Mouse (Mus musculus) embryonic facial prominence, embryonic 15.5 days (tissue): ENCODE data around the gene Acap1. TPM values are rescaled to one million over a fixed set of nuclear protein-coding genes. Genes with fewer than 3 reads are reported as not detected.
A peak's percentile ranks its signal among the peaks of the same experiment; 100 is the strongest.

Experiments used
- ATAC-seq: fragments of 200-750 bp; cut with Nextera tagmentation; 2 replicates; pipeline ENCODE4 v1.8.0; 2017; ENCODE audit warnings: low read depth, moderate TSS enrichment; ENCODE audit not compliant: insufficient number of reproducible peaks, low FRiP score, low TSS enrichment
- H3K27ac ChIP-seq: fragments of 300-500 bp; sonication (generic); replicated peaks from 2 replicates; pipeline ENCODE4 v1.5.1; 2015; ENCODE audit warnings: mild to moderate bottlenecking, inconsistent platforms
- H3K27me3 ChIP-seq: fragments of 300-500 bp; sonication (generic); 2 replicates; pipeline ENCODE4 v1.6.1; 2015; ENCODE audit warnings: inconsistent platforms
- H3K36me3 ChIP-seq: fragments of 300-500 bp; sonication (generic); 2 replicates; pipeline ENCODE4 v1.6.1; 2015; ENCODE audit warnings: mild to moderate bottlenecking, inconsistent platforms
- H3K4me1 ChIP-seq: fragments of 300-500 bp; sonication (generic); 2 replicates; pipeline ENCODE4 v1.6.1; 2015; ENCODE audit warnings: inconsistent platforms
- H3K4me2 ChIP-seq: fragments of 300-500 bp; sonication (generic); replicated peaks from 2 replicates; pipeline ENCODE4 v1.6.1; 2015; ENCODE audit warnings: mild to moderate bottlenecking, inconsistent platforms
- H3K4me3 ChIP-seq: fragments of 300-500 bp; sonication (generic); replicated peaks from 2 replicates; pipeline ENCODE4 v1.5.1; 2015; ENCODE audit warnings: mild to moderate bottlenecking, inconsistent platforms
- H3K9ac ChIP-seq: fragments of 300-500 bp; sonication (generic); 2 replicates; pipeline ENCODE4 v1.6.1; 2015; ENCODE audit warnings: inconsistent platforms
- H3K9me3 ChIP-seq: fragments of 300-500 bp; sonication (generic); replicated peaks from 2 replicates; pipeline ENCODE4 v1.6.1; 2016; ENCODE audit warnings: inconsistent platforms
- WGBS: fragments of 180-500 bp; shearing (Covaris S2); methylation state at CpG from one replicate; pipeline ENCODE4 v1.1.7; 2015; 5-methylcytosine and 5-hydroxymethylcytosine counted together
- polyA plus RNA-seq: library from polyadenylated mRNA; unstranded; fragments of >200 nt; fragmentation: Nextera tagmentation; extraction: Ambion mirVana; gene quantifications from 2 replicates; pipeline ENCODE4 v1.2.1, GENCODE M21; 2015

The Acap1 gene
- polyA plus RNA-seq, 1 experiment from 2014 or later: 1.8 TPM

GRCm38 (mm10) chr11:69900471-69901405 lies 5.4 kb upstream of the Acap1 start, which contains the start of the genes 2810408A11Rik and Neurl4:
TSS of gene 2810408A11Rik (minus strand) at chr11:69900987.
TSS of gene Neurl4 (plus strand) at chr11:69901072.
- no peaks in the 10 kb centered on the region for H3K9me3 ChIP-seq
- H3K9ac ChIP-seq: peak within 1 kb of the TSS; percentile 86
- H3K36me3 ChIP-seq: peaks cover 20% of the 10 kb centered on the region
- H3K27me3 ChIP-seq: no peaks in the 10 kb centered on the region
- peak within 1 kb of the TSS; percentile 72 for H3K4me3 ChIP-seq
- peaks cover 27% of the 10 kb centered on the region for H3K4me1 ChIP-seq
- peak; percentile 94 for ATAC-seq
- under 1% methylated on average over 38 of the region's 38 CpGs for WGBS
- H3K27ac ChIP-seq: peak within 1 kb of the TSS; percentile 99
- H3K4me2 ChIP-seq: peak within 1 kb of the TSS; percentile 83

GRCm38 (mm10) chr11:69899870-69900269 lies 4.5 kb upstream of the Acap1 start:
- 17% methylated on average over 4 of the region's 4 CpGs for WGBS
- H3K27ac ChIP-seq: peak overlapping the region; percentile 99; the same call in 1 of the 2 replicates
- no peaks in the 10 kb centered on the region for H3K9me3 ChIP-seq
- H3K4me3 ChIP-seq: peak overlapping the region; percentile 72
- ATAC-seq: no peak
- peak overlapping the region; percentile 86; the same call in 1 of the 2 replicates for H3K9ac ChIP-seq
- H3K27me3 ChIP-seq: no peaks in the 10 kb centered on the region
- H3K4me1 ChIP-seq: peaks cover 27% of the 10 kb centered on the region
- H3K4me2 ChIP-seq: peak overlapping the region; percentile 83
- peaks cover 12% of the 10 kb centered on the region for H3K36me3 ChIP-seq

- H3K9me3 ChIP-seq: no peaks in the 10 kb centered on the region
- H3K27me3 ChIP-seq: no peaks in the 10 kb centered on the region
- no peak for ATAC-seq
- peaks cover 9% of the 10 kb centered on the region for H3K4me1 ChIP-seq
- no peak overlapping the region for H3K27ac ChIP-seq
- 67% methylated on average over 5 of the region's 5 CpGs for WGBS
- no peaks in the 10 kb centered on the region for H3K36me3 ChIP-seq
- H3K9ac ChIP-seq: no peak overlapping the region
- no peak overlapping the region for H3K4me2 ChIP-seq
- no peak overlapping the region for H3K4me3 ChIP-seq
These were observed 668 bp downstream of the Acap1 start for GRCm38 (mm10) chr11:69894671-69895070.

- Histone ChIP-seq H3K4me2 (no peak overlapping the region), H3K36me3 (no peaks in the 10 kb centered on the region), H3K9me3 (no peaks in the 10 kb centered on the region), H3K27ac (no peak overlapping the region; the same call in 1 of the 2 replicates), H3K27me3 (no peaks in the 10 kb centered on the region), H3K4me1 (no peaks in the 10 kb centered on the region), H3K9ac (no peak overlapping the region), H3K4me3 (no peak overlapping the region)
- no peak for ATAC-seq
- 70% methylated on average over 4 of the region's 4 CpGs for WGBS
These were observed 3.9 kb downstream of the Acap1 start for GRCm38 (mm10) chr11:69891482-69891881.

- H3K9ac ChIP-seq: no peak overlapping the region
- no peak overlapping the region for H3K4me3 ChIP-seq
- no peaks in the 10 kb centered on the region for H3K27me3 ChIP-seq
- no peak for ATAC-seq
- no peak overlapping the region for H3K27ac ChIP-seq
- no peak overlapping the region for H3K4me2 ChIP-seq
- WGBS: 65% methylated on average over 8 of the region's 8 CpGs
- 0 out of 2 replicates have a peak, but pooled peaks cover 4% of the 10 kb centered on the region for H3K4me1 ChIP-seq
- no peaks in the 10 kb centered on the region for H3K36me3 ChIP-seq
- no peaks in the 10 kb centered on the region for H3K9me3 ChIP-seq
These were observed 8.3 kb downstream of the Acap1 start for GRCm38 (mm10) chr11:69886907-69887635.

GRCm38 (mm10) chr11:69884663-69885062 lies 10.7 kb downstream of the Acap1 start:
- Histone ChIP-seq H3K4me3 (no peak overlapping the region), H3K4me2 (no peak overlapping the region), H3K27ac (no peak overlapping the region), H3K36me3 (no peaks in the 10 kb centered on the region), H3K4me1 (peaks cover 24% of the 10 kb centered on the region), H3K9me3 (no peaks in the 10 kb centered on the region), H3K27me3 (no peaks in the 10 kb centered on the region), H3K9ac (no peak overlapping the region)
- ATAC-seq: no peak
- WGBS: 75% methylated on average over 8 of the region's 8 CpGs

GRCm38 (mm10) chr11:69884240-69884639 lies 11.1 kb downstream of the Acap1 start:
- no peaks in the 10 kb centered on the region for H3K36me3 ChIP-seq
- H3K9me3 ChIP-seq: no peaks in the 10 kb centered on the region
- WGBS: 70% methylated on average over 9 of the region's 9 CpGs
- H3K9ac ChIP-seq: no peak overlapping the region
- ATAC-seq: no peak
- no peak overlapping the region for H3K4me2 ChIP-seq
- peaks cover 28% of the 10 kb centered on the region for H3K4me1 ChIP-seq
- H3K4me3 ChIP-seq: no peak overlapping the region
- no peak overlapping the region; the same call in 1 of the 2 replicates for H3K27ac ChIP-seq
- H3K27me3 ChIP-seq: no peaks in the 10 kb centered on the region

- no peak for ATAC-seq
- no peak overlapping the region for H3K4me3 ChIP-seq
- H3K9ac ChIP-seq: no peak overlapping the region
- peak overlapping the region; percentile 58; the same call in 1 of the 2 replicates for H3K27ac ChIP-seq
- no peaks in the 10 kb centered on the region for H3K9me3 ChIP-seq
- WGBS: 70% methylated on average over 8 of the region's 8 CpGs
- peaks cover 34% of the 10 kb centered on the region for H3K4me1 ChIP-seq
- no peaks in the 10 kb centered on the region for H3K27me3 ChIP-seq
- H3K4me2 ChIP-seq: no peak overlapping the region
- H3K36me3 ChIP-seq: no peaks in the 10 kb centered on the region
These were observed 11.7 kb downstream of the Acap1 start for GRCm38 (mm10) chr11:69883527-69884151.

GRCm38 (mm10) chr11:69883066-69883465 lies 12.3 kb downstream of the Acap1 start:
- no peak for ATAC-seq
- no peak overlapping the region for H3K4me3 ChIP-seq
- H3K27ac ChIP-seq: peak overlapping the region; percentile 58; the same call in 1 of the 2 replicates
- no peak overlapping the region for H3K9ac ChIP-seq
- H3K27me3 ChIP-seq: no peaks in the 10 kb centered on the region
- no peak overlapping the region for H3K4me2 ChIP-seq
- H3K9me3 ChIP-seq: no peaks in the 10 kb centered on the region
- 60% methylated on average over 4 of the region's 4 CpGs for WGBS
- H3K4me1 ChIP-seq: peaks cover 40% of the 10 kb centered on the region
- H3K36me3 ChIP-seq: no peaks in the 10 kb centered on the region

GRCm38 (mm10) chr11:69881787-69882670 lies 13.3 kb downstream of the Acap1 start:
- ATAC-seq: no peak
- H3K36me3 ChIP-seq: no peaks in the 10 kb centered on the region
- peak overlapping the region; percentile 94 for H3K27ac ChIP-seq
- H3K4me3 ChIP-seq: peak overlapping the region; percentile 58
- 57% methylated on average over 21 of the region's 21 CpGs for WGBS
- peak overlapping the region; percentile 88 for H3K4me2 ChIP-seq
- H3K9me3 ChIP-seq: no peaks in the 10 kb centered on the region
- H3K4me1 ChIP-seq: peaks cover 50% of the 10 kb centered on the region
- no peaks in the 10 kb centered on the region for H3K27me3 ChIP-seq
- peak overlapping the region; percentile 58; the same call in 1 of the 2 replicates for H3K9ac ChIP-seq
